Mouse (Mus musculus) intestine, embryonic 14.5 days (tissue): ENCODE measurements around the gene Adap2. TPM values are rescaled to one million over a fixed set of nuclear protein-coding genes. Genes with fewer than 3 reads are reported as not detected.

ENCODE experiments used
- ATAC-seq: fragments of 200-750 bp; cut with Nextera tagmentation; replicated peaks from 2 replicates; pipeline ENCODE4 v1.8.0; 2017; ENCODE audit warnings: low read depth, moderate number of reproducible peaks, moderate TSS enrichment, moderate library complexity; ENCODE audit not compliant: low FRiP score, low TSS enrichment
- DNase-seq: peaks from one replicate; pipeline ENCODE4 v3.0.0-alpha.2; 2018; ENCODE audit warnings: low spot score
- H3K27ac ChIP-seq: fragments of 300-500 bp; sonication (generic); 2 replicates; pipeline ENCODE4 v1.5.1; 2014; ENCODE audit warnings: low read depth, mild to moderate bottlenecking, control low read depth
- H3K27me3 ChIP-seq: fragments of 300-500 bp; sonication (generic); replicated peaks from 2 replicates; pipeline ENCODE4 v1.6.1; 2014; ENCODE audit warnings: low read length, control low read depth; ENCODE audit not compliant: control insufficient read depth, insufficient read depth
- H3K36me3 ChIP-seq: fragments of 300-500 bp; sonication (generic); 2 replicates; pipeline ENCODE4 v1.6.1; 2014; ENCODE audit warnings: low read length, control low read depth; ENCODE audit not compliant: control insufficient read depth, insufficient read depth
- H3K4me1 ChIP-seq: fragments of 300-500 bp; sonication (generic); replicated peaks from 2 replicates; pipeline ENCODE4 v1.6.1; 2014; ENCODE audit warnings: low read length, control low read depth, mixed read lengths; ENCODE audit not compliant: control insufficient read depth, insufficient read depth
- H3K4me2 ChIP-seq: fragments of 300-500 bp; sonication (generic); 2 replicates; pipeline ENCODE4 v1.6.1; 2014; ENCODE audit warnings: low read length
- H3K4me3 ChIP-seq: fragments of 300-500 bp; sonication (generic); 2 replicates; pipeline ENCODE4 v1.5.1; 2014; ENCODE audit warnings: low read depth, low read length, control low read depth, mixed read lengths
- H3K9ac ChIP-seq: fragments of 300-500 bp; sonication (generic); 2 replicates; pipeline ENCODE4 v1.6.1; 2014; ENCODE audit warnings: mild to moderate bottlenecking, low read length
- H3K9me3 ChIP-seq: fragments of 300-500 bp; sonication (generic); 2 replicates; pipeline ENCODE4 v1.6.1; 2016; ENCODE audit warnings: low read length, control low read depth; ENCODE audit not compliant: control insufficient read depth
- WGBS: fragments of 180-500 bp; shearing (Covaris S2); extraction: QIAGEN DNeasy Blood & Tissue Kit; methylation state at CpG from one replicate; pipeline ENCODE4 v1.1.7; 2014; 5-methylcytosine and 5-hydroxymethylcytosine counted together
- polyA plus RNA-seq: library from polyadenylated mRNA; unstranded; fragments of >200 nt; fragmentation: Nextera tagmentation; extraction: Ambion mirVana; gene quantifications from 2 replicates; pipeline ENCODE4 v1.2.1, GENCODE M21; 2014

The Adap2 gene
- 1.9 and 2.3 TPM in 2 replicates for polyA plus RNA-seq

DNA sequence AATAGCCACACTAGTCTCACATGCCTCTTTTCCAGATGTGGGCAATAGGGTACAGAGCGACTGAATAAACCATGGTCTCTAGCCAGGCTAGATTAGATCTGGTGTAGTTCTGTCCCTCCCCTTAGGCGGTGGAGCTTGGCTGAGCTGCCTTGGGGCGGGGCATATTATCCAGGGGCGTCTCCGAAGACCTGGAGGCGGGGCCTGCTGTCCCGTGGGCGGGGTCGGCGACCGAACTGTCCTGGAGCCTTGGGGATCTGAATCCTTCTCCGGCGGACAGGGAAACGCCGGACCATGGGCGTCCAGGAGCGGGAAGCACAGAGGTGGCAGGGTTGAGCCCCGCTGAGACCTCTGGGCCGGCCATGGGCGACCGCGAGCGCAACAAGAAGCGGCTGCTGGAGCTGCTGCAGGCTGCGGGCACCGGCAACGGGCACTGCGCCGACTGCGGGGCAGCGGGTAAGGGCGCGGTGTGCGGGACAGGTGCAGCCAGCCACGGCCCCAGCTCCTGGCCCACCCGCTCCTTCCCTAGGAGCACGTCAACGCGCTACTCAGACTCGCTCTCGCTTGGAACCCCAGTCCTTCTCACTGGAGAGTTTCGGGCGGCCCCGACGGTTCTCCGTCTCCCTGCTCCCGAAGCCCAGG lies at the start of gene Adap2:
Gene Adap2 (plus strand): TSS at position 249 of the 639 bp plus-strand sequence.
- WGBS, result 1% methylated on average over 47 of the region's 47 CpGs
- Histone ChIP-seq H3K27me3 (peaks cover 29% of the 10 kb centered on the region), H3K4me1 (no peaks in the 10 kb centered on the region), H3K36me3 (no peaks in the 10 kb centered on the region), H3K4me2 (peak within 1 kb of the TSS; percentile 71), H3K9ac (peak within 1 kb of the TSS; percentile 25), H3K4me3 (peak within 1 kb of the TSS; percentile 48), H3K9me3 (no peaks in the 10 kb centered on the region), H3K27ac (no peak within 1 kb of the TSS)
- DNase-seq, result peak; percentile 93
- ATAC-seq, result peak; percentile 85

DNA sequence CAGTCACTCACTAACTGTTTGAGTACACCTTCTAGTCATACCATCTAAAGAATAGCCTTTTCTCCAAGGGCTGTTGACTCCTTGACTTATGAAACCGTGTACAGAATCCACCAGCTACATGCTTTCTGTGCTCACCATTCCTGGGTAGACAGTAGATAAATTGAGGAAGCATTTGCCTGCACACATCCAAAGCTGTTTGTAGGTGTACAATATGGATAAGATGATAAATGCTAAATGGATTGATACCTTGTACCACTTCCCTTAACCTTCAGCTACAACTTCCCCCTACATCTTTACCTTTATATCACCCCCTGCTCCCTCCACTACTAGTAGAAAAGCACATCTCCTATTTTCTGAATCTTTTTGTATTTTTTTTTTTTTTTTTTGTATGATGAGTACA lies 49.5 kb upstream of the Adap2 start:
- 89% methylated on average over 1 of the region's 1 CpGs for WGBS
- H3K36me3 ChIP-seq, result peaks cover 71% of the 10 kb centered on the region
- H3K9ac ChIP-seq, result no peak overlapping the region
- H3K9me3 ChIP-seq, result no peaks in the 10 kb centered on the region
- H3K4me2 ChIP-seq, result no peak overlapping the region
- ATAC-seq (no peak), DNase-seq (no peak)
- H3K4me1 ChIP-seq, result no peaks in the 10 kb centered on the region
- H3K27ac ChIP-seq, result no peak overlapping the region
- H3K4me3 ChIP-seq, result no peak overlapping the region
- no peaks in the 10 kb centered on the region for H3K27me3 ChIP-seq

DNA sequence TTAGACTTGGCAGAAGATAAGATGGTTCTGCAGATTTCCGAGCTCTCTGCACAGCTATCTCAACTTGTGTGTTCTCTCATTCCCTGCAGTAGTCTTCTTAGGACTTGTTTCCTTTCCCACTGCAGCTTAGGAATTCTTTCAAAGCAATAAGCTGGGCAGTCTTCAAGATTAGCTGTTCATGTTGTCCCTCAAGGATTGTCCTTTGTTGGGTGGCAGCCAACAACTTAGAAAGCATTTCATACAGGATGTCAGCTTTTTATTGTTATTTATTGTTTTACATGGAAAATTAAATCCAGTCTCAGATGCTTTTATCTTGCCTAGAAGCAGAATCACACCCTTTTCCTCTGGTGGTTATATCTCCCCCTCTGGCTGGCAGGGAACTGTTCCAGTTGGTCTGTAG lies 37.5 kb upstream of the Adap2 start:
- Histone ChIP-seq H3K36me3 (peaks cover 79% of the 10 kb centered on the region), H3K4me2 (no peak overlapping the region), H3K27me3 (no peaks in the 10 kb centered on the region), H3K4me3 (no peak overlapping the region), H3K4me1 (no peaks in the 10 kb centered on the region), H3K9ac (no peak overlapping the region), H3K9me3 (no peaks in the 10 kb centered on the region), H3K27ac (no peak overlapping the region)
- 87% methylated on average over 1 of the region's 1 CpGs for WGBS
- DNase-seq, result no peak
- ATAC-seq, result no peak

DNA sequence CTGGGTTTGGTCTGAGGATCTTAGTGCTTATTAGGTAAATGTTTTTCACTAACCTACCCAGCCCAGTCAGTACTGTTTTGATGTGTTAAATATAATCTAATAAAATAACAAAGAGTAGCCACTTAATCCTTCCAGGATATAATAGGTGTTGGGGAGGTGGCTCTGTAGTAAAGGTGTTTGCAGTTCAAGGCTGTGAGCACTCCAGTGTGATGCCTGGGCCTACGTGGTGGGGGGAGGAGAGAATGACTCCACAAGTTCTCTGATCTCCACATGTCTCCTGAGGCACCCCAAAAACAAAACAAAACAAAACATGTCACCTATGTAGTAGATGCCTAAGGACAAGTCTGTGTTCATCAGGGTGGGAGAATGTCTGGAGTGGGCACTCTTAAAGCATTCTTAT lies 21.9 kb upstream of the Adap2 start:
- Histone ChIP-seq H3K9ac (no peak overlapping the region), H3K9me3 (no peaks in the 10 kb centered on the region), H3K36me3 (peaks cover 68% of the 10 kb centered on the region), H3K27me3 (no peaks in the 10 kb centered on the region), H3K4me3 (no peak overlapping the region), H3K27ac (no peak overlapping the region), H3K4me2 (no peak overlapping the region), H3K4me1 (no peaks in the 10 kb centered on the region)
- no peak for DNase-seq
- WGBS, result 74% methylated on average over 1 of the region's 1 CpGs
- ATAC-seq, result no peak

DNA sequence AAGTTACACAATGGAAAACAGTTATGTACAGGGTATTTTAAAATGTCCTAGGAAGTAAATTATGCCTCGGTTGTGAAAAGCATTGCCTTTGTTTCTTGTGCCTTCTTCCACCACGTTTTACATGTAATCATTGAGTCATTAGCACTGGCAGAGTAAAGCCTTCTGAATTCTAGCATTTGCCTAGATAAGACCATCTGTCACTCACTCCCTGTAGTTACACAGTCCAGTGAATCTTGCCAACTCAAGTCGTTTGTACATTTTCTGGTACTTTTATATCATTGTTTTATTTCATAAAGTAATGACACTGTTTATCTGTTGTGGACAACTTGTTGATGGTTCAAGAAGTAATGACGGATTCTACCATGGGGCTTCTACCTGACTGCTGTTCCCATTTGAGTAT lies 19.2 kb upstream of the Adap2 start:
- H3K9ac ChIP-seq, result no peak overlapping the region
- no peak overlapping the region for H3K4me3 ChIP-seq
- H3K4me1 ChIP-seq, result no peaks in the 10 kb centered on the region
- DNase-seq (no peak), ATAC-seq (no peak)
- no peak overlapping the region for H3K27ac ChIP-seq
- H3K4me2 ChIP-seq, result no peak overlapping the region
- H3K9me3 ChIP-seq, result no peaks in the 10 kb centered on the region
- 75% methylated on average over 4 of the region's 4 CpGs for WGBS
- H3K36me3 ChIP-seq, result peaks cover 73% of the 10 kb centered on the region
- no peaks in the 10 kb centered on the region for H3K27me3 ChIP-seq

DNA sequence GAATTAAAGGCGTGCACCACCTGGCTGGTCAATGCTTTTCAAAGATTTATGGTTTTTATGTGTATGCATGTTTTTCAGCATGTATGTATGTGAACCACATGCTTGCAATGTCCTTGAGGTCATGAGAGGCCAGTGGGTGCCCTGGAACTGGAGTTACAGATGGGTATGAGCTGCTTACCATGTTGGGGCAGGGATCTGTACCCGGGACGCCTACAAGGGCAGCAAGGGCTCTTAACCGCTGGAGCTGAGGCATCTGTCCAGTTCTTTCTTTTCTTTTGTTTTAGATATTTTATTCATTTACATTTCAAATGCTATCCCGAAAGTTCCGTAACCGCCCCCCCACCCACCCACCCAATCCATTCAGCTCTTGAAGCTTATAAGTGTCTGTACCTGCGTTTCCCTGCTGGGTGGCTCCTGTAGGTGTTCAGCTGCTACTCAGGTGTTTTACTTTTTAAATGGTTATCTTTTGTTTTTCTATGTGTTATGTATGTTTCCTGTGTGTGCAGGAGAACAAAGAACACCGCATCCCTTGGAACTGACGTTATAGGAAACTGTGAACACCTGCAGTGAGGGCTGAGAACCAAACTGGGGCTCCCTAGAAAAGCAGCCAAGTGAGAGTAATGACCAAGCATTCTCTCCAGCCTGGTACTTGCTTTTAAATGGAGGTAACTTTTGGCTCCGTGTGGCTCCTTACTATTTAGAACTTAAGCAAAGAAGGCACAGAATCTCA lies 17.8 kb upstream of the Adap2 start:
- Histone ChIP-seq H3K36me3 (peaks cover 73% of the 10 kb centered on the region), H3K4me2 (no peak overlapping the region), H3K9me3 (no peaks in the 10 kb centered on the region), H3K4me3 (no peak overlapping the region), H3K4me1 (peaks cover 2% of the 10 kb centered on the region; the same call in 1 of the 2 replicates), H3K27me3 (no peaks in the 10 kb centered on the region), H3K27ac (no peak overlapping the region), H3K9ac (no peak overlapping the region)
- 88% methylated on average over 11 of the region's 11 CpGs for WGBS
- DNase-seq, result no peak
- no peak for ATAC-seq

DNA sequence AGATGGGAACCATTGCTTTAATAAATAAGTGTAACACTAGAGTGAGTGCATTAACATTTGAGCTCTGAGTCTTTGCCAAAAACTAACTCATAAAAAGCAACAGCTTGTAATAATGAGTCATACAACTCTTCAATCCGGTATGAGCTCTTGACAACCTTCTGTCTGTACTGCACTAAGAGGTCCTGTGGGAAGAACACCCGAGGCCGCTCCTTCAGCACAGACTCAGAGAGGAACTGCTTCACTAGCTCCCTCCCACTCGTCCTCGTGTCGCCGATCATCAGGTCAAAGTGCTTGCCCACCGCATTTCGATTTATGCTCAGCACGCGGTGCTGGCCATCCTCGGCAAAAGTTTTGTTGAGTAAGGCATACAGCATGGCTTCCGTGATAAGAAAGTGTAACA lies 17.1 kb upstream of the Adap2 start:
- peaks cover 5% of the 10 kb centered on the region; the same call in 1 of the 2 replicates for H3K4me1 ChIP-seq
- DNase-seq, result no peak
- no peak overlapping the region for H3K27ac ChIP-seq
- H3K9me3 ChIP-seq, result no peaks in the 10 kb centered on the region
- no peak overlapping the region for H3K4me2 ChIP-seq
- peaks cover 66% of the 10 kb centered on the region for H3K36me3 ChIP-seq
- 87% methylated on average over 13 of the region's 13 CpGs for WGBS
- H3K27me3 ChIP-seq, result no peaks in the 10 kb centered on the region
- no peak overlapping the region for H3K9ac ChIP-seq
- no peak for ATAC-seq
- H3K4me3 ChIP-seq, result no peak overlapping the region

DNA sequence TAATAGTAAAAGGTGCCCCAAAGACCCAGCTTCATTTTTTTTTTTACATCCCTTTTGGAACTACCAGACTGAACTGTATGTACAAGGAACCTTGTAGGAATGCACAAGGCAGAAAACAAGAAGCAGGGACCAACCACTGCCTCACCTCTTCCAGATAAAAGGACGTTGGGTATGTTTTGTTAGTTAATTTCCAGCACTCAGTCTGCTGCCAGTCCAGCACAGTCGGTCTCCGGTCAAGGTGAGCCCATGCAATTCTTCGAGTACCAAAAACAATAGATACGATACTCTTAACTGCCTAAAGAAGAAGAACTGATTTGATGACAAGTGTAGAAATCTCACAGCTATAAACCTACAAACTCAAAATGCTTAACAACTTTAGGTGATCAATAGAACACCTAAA lies 16.1 kb upstream of the Adap2 start:
- H3K9me3 ChIP-seq, result no peaks in the 10 kb centered on the region
- H3K4me1 ChIP-seq, result peaks cover 5% of the 10 kb centered on the region; the same call in 1 of the 2 replicates
- no peaks in the 10 kb centered on the region for H3K27me3 ChIP-seq
- H3K27ac ChIP-seq, result no peak overlapping the region
- WGBS, result 90% methylated on average over 5 of the region's 5 CpGs
- ATAC-seq (no peak), DNase-seq (no peak)
- H3K9ac ChIP-seq, result no peak overlapping the region
- H3K4me2 ChIP-seq, result no peak overlapping the region
- peaks cover 56% of the 10 kb centered on the region for H3K36me3 ChIP-seq
- no peak overlapping the region for H3K4me3 ChIP-seq
